Mouse (Mus musculus): ENCODE measurements around the gene Rarres2.

GRCm38 (mm10) chr6:48533475-48533874 is 39.1 kb downstream of the Rarres2 start:
- TF ChIP-seq POLR2A (IDR thresholded peaks at IDR 0.05; ENCODE audit: borderline replicate concordance, extremely low read depth, low read depth, low read length) (no peak), CTCF (IDR thresholded peaks at IDR 0.05; ENCODE audit: insufficient read depth, low read length) (no peak)
